Mouse (Mus musculus) CH12.LX (cell line): ENCODE results near the gene Lrrc49. TPM values are rescaled to one million over a fixed set of nuclear protein-coding genes. Genes with fewer than 3 reads are reported as not detected.

Experiments used
- DNase-seq: peaks from one replicate; pipeline ENCODE4 v3.0.0-alpha.2; 2013; ENCODE audit errors: extremely low read depth
- H3K27ac ChIP-seq: 2 replicates; pipeline ENCODE4 v1.5.1; 2012; ENCODE audit warnings: low read depth, mild to moderate bottlenecking, control low read depth, moderate library complexity; ENCODE audit not compliant: insufficient read depth
- H3K27me3 ChIP-seq: replicated peaks from 2 replicates; pipeline ENCODE3; 2012; ENCODE audit warnings: inconsistent platforms
- H3K36me3 ChIP-seq, 2 experiments: replicated peaks in 1 of 2; 2 replicates each; pipeline versions ENCODE3 to v1.6.1; 2012; ENCODE audit warnings: inconsistent platforms in 1 of 2, low read length in 1 of 2, mild to moderate bottlenecking in 1 of 2, mixed read lengths in 1 of 2, moderate library complexity in 1 of 2; ENCODE audit not compliant: control insufficient read depth in 1 of 2, insufficient read depth in 1 of 2
- H3K4me1 ChIP-seq, 2 experiments: 2 replicates each; pipeline ENCODE4 v1.6.1; 2012; ENCODE audit warnings: inconsistent platforms in 1 of 2, moderate library complexity in 1 of 2; ENCODE audit not compliant: insufficient read depth in 2 of 2, control insufficient read depth in 1 of 2
- H3K4me2 ChIP-seq: 2 replicates; pipeline ENCODE4 v1.6.1; 2012; ENCODE audit warnings: low read depth, mild to moderate bottlenecking, control low read depth; ENCODE audit not compliant: poor library complexity, insufficient read depth, severe bottlenecking
- H3K4me3 ChIP-seq, 3 experiments: fragments of 150-350 bp in 1 of 3; sonication (generic) in 1 of 3; replicated peaks in 1 of 3; 2 replicates each; pipeline versions ENCODE3 to v1.5.1; 2011 to 2012; ENCODE audit warnings: low read depth in 2 of 3, low read length in 2 of 3, mild to moderate bottlenecking in 2 of 3, moderate library complexity in 2 of 3, control low read depth in 1 of 3, improper control_type of control experiment in 1 of 3, inconsistent platforms in 1 of 3, mixed read lengths in 1 of 3; ENCODE audit not compliant: poor library complexity in 1 of 3
- H3K79me2 ChIP-seq: replicated peaks from 2 replicates; pipeline ENCODE4 v1.6.1; 2012; ENCODE audit warnings: mild to moderate bottlenecking, moderate library complexity; ENCODE audit not compliant: control insufficient read depth, poor library complexity, insufficient read depth, severe bottlenecking; ENCODE audit errors: extremely low read depth
- H3K9ac ChIP-seq: 2 replicates; pipeline ENCODE4 v1.6.1; 2012; ENCODE audit warnings: low read depth, mild to moderate bottlenecking, control low read depth, moderate library complexity; ENCODE audit not compliant: insufficient read depth
- H3K9me3 ChIP-seq: replicated peaks from 2 replicates; pipeline ENCODE3; 2012; ENCODE audit warnings: low read length, inconsistent platforms, mixed read lengths
- BHLHE40 ChIP-seq: IDR thresholded peaks from 2 replicates; pipeline ENCODE4 v1.6.1; 2011; ENCODE audit warnings: mild to moderate bottlenecking, low read depth, low read length, improper control_type of control experiment
- CHD1 ChIP-seq: IDR thresholded peaks from 2 replicates; pipeline ENCODE4 v1.6.1; 2012; ENCODE audit warnings: low read depth, low read length, improper control_type of control experiment, inconsistent platforms
- ETS1 ChIP-seq: conservative IDR thresholded peaks from 2 replicates; pipeline ENCODE4 v1.6.1; 2012; ENCODE audit warnings: low read depth, mild to moderate bottlenecking, inconsistent platforms, low read length, improper control_type of control experiment, moderate library complexity
- GABPA ChIP-seq: IDR thresholded peaks from 2 replicates; pipeline ENCODE4 v1.6.1; 2012; ENCODE audit warnings: low read depth, low read length, improper control_type of control experiment, inconsistent platforms; ENCODE audit not compliant: insufficient replicate concordance
- HCFC1 ChIP-seq: IDR thresholded peaks from 2 replicates; pipeline ENCODE4 v1.6.1; 2012; ENCODE audit warnings: low read depth, mild to moderate bottlenecking, inconsistent platforms, low read length, improper control_type of control experiment
- KAT2A ChIP-seq: IDR thresholded peaks from 2 replicates; pipeline ENCODE4 v1.6.1; 2012; ENCODE audit warnings: low read length, improper control_type of control experiment, inconsistent platforms; ENCODE audit not compliant: insufficient replicate concordance
- MXI1 ChIP-seq: IDR thresholded peaks from 2 replicates; pipeline ENCODE4 v1.6.1; 2011; ENCODE audit warnings: mild to moderate bottlenecking, low read depth, low read length, improper control_type of control experiment
- MYC ChIP-seq: IDR thresholded peaks from 2 replicates; pipeline ENCODE4 v1.6.1; 2011; ENCODE audit warnings: low read depth, mild to moderate bottlenecking, improper control_type of control experiment, low read length
- NRF1 ChIP-seq: IDR thresholded peaks from 2 replicates; pipeline ENCODE4 v1.6.1; 2014; ENCODE audit warnings: low read depth, mild to moderate bottlenecking, inconsistent platforms, low read length, improper control_type of control experiment, moderate library complexity
- PAX5 ChIP-seq: IDR thresholded peaks from 2 replicates; pipeline ENCODE4 v1.6.1; 2012; ENCODE audit warnings: low read length, inconsistent platforms, mixed read lengths
- POLR2A ChIP-seq: IDR thresholded peaks from 2 replicates; pipeline ENCODE4 v1.6.1; 2011; ENCODE audit warnings: low read depth, mild to moderate bottlenecking, improper control_type of control experiment, low read length
- RCOR1 ChIP-seq: conservative IDR thresholded peaks from 2 replicates; pipeline ENCODE4 v1.6.1; 2012; ENCODE audit warnings: low read depth, mild to moderate bottlenecking, inconsistent platforms, low read length, improper control_type of control experiment
- SIN3A ChIP-seq: IDR thresholded peaks from 2 replicates; pipeline ENCODE4 v1.6.1; 2012; ENCODE audit warnings: low read length, improper control_type of control experiment, inconsistent platforms
- SMC3 ChIP-seq: IDR thresholded peaks from 2 replicates; pipeline ENCODE4 v1.6.1; 2011; ENCODE audit warnings: low read depth, low read length, improper control_type of control experiment
- TCF12 ChIP-seq: IDR thresholded peaks from 2 replicates; pipeline ENCODE4 v1.6.1; 2014; ENCODE audit warnings: low read depth, mild to moderate bottlenecking, inconsistent platforms, low read length, improper control_type of control experiment
- USF1 ChIP-seq: IDR thresholded peaks from 2 replicates; pipeline ENCODE4 v1.6.1; 2014; ENCODE audit warnings: low read depth, mild to moderate bottlenecking, inconsistent platforms, low read length, improper control_type of control experiment
- ZC3H11A ChIP-seq: IDR thresholded peaks from 2 replicates; pipeline ENCODE4 v1.6.1; 2012; ENCODE audit warnings: low read depth, mild to moderate bottlenecking, inconsistent platforms, low read length, improper control_type of control experiment
- ZKSCAN1 ChIP-seq: IDR thresholded peaks from 2 replicates; pipeline ENCODE4 v1.6.1; 2012; ENCODE audit warnings: low read depth, inconsistent platforms, low read length, improper control_type of control experiment, borderline replicate concordance
- ZMIZ1 ChIP-seq: IDR thresholded peaks from 2 replicates; pipeline ENCODE4 v1.6.1; 2012; ENCODE audit warnings: low read depth, mild to moderate bottlenecking, inconsistent platforms, low read length, improper control_type of control experiment
- dilution Hi-C: fragments of 300-500 bp; cut with MboI; formaldehyde crosslinking; loops from 2 replicates; pipeline ENCODE4 v1.14.3; 2020; ENCODE audit warnings: low sequenced_read_pairs; ENCODE audit not compliant: extremely low pct_unique_long_range_greater_than_20kb, extremely low pct_ligation_motif_present
- in situ Hi-C: fragments of 300-500 bp; cut with MboI; formaldehyde crosslinking; loops from 3 replicates; pipeline ENCODE4 v1.14.3; 2019; ENCODE audit warnings: low sequenced_read_pairs, low pct_ligation_motif_present, low pct_unique_long_range_greater_than_20kb, mixed read lengths
- polyA plus RNA-seq: library from polyadenylated mRNA; unstranded; fragments of >175 nt; gene quantifications from 2 replicates; pipeline ENCODE4 v1.2.1, GENCODE M21; 2012; ENCODE audit warnings: low read depth; ENCODE audit not compliant: insufficient read length
- total RNA-seq, 2 experiments: library from RNA; depleted of rRNA; stranded (reverse); fragments of 300-350 nt in 1 of 2; fragments of >200 nt in 1 of 2; gene quantifications; 2 replicates each; pipeline ENCODE4 v1.2.3; 2012 to 2014

Lrrc49 gene
- total and polyA plus RNA-seq, 3 experiments = 3.1 to 6.6 (median 6.2) TPM

DNA sequence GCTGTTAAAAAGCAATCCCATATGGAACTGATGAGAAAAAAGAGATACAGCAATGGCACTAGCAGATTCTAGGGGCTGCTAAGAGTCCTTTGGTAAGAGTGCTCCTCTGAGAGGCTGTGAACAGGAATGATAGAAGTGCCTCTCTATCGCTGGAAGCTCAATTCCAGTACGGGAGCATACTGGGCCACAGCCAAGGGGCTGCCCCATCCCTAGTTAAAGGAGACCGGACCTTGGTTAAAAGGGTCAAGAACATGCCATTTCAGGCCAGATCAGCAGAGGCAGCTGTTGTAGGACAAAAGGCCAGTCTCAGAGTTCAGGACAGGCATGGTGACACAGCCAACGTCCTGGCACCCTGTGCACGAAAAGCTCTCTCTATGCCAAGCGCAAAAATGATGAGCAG is 26.2 kb upstream of the Lrrc49 start:
- Histone ChIP-seq H3K4me2 (no peak overlapping the region), H3K27ac (no peak overlapping the region), H3K4me3 (no peak overlapping the region), H3K9ac (no peak overlapping the region), H3K36me3 (no peaks in the 10 kb centered on the region)
- TF ChIP-seq ZC3H11A (no peak), RCOR1 (no peak), SMC3 (no peak), ZMIZ1 (no peak), ZKSCAN1 (no peak), GABPA (no peak), SIN3A (no peak), MYC (no peak), POLR2A (no peak), KAT2A (no peak), BHLHE40 (no peak), NRF1 (no peak)
- TF ChIP-seq, all 38 proteins: peak for 0
- Histone ChIP-seq H3K79me2 (no peaks in the 10 kb centered on the region), H3K9me3 (no peaks in the 10 kb centered on the region), H3K4me1 (no peaks in the 10 kb centered on the region), H3K27me3 (no peaks in the 10 kb centered on the region)
- dilution Hi-C loops (no loop called here), in situ Hi-C loops (loop anchor here (25.0 kb wide), 1 partner anchor 477 kb away; no protein-coding TSS in a partner anchor)
- DNase-seq = no peak

DNA sequence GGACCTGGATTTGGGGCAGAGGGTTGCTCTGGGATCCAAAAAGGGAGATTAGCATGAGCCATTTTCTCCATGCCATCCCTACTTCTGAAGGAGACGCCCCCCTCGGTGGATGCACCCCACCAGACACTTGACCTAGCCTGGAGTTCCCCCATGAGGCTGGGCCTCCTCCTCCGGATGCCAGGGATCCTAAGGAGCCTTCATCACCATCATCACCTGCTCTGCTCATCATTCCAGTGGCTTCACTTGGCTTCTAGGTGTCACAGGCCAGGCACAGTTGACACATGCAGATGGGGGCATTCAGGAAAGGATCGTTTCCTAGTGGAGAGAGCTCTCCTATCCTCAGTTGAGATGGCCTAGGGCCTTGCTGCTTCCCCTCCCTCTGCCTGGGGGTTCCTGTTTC is 25.7 kb upstream of the Lrrc49 start:
- Histone ChIP-seq H3K4me2 (no peak overlapping the region), H3K9ac (no peak overlapping the region), H3K79me2 (no peaks in the 10 kb centered on the region), H3K36me3 (no peaks in the 10 kb centered on the region), H3K27me3 (no peaks in the 10 kb centered on the region), H3K4me1 (no peaks in the 10 kb centered on the region), H3K4me3 (no peak overlapping the region), H3K9me3 (no peaks in the 10 kb centered on the region), H3K27ac (no peak overlapping the region)
- dilution Hi-C loops (no loop called here), in situ Hi-C loops (loop anchor here (25.0 kb wide), 1 partner anchor 476 kb away; no protein-coding TSS in a partner anchor)
- TF ChIP-seq CHD1 (no peak), ETS1 (no peak), MXI1 (no peak), TCF12 (no peak), HCFC1 (no peak), PAX5 (no peak), USF1 (no peak)
- DNase-seq = no peak
